Mouse (Mus musculus) bone marrow macrophage, adult 2 months (primary cell): ENCODE data around the gene Ier2.

ENCODE experiments used
- CTCF ChIP-seq: IDR thresholded peaks from 2 replicates; pipeline ENCODE4 v1.5.1; 2012; ENCODE audit warnings: low read depth, mild to moderate bottlenecking, low read length, moderate library complexity
- POLR2A ChIP-seq: IDR thresholded peaks from 2 replicates; pipeline ENCODE4 v1.6.1; 2012; ENCODE audit warnings: mild to moderate bottlenecking, low read depth, low read length, borderline replicate concordance

DNA sequence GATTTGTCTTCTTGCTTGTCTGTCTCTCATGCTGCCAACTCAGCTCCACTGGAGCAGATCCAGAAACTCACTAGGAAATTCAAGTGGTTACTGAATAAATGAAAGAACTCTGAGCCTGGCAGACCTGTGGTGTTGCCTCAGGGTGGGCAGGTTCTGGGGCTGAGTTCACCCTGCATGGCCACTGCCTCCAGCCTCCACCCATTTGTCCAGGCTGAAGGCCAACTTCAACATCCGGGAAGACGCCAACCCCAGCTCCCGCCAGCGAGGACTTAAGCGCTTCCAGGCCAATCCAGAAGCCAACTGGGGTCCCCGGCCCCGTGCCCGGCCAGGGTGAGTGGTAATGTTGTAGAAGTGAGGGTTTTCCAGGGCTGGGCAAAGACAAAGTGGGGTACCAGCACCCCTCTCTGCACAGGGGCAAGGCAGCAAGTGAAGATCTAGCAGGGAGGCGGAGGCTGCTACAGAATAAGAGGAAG is 36.3 kb upstream of the Ier2 start:
- TF ChIP-seq CTCF, result no peak
- TF ChIP-seq POLR2A, result no peak
